Comparison of ENCODE assay signal across 31 mouse cellular contexts in genomic region chr2:124371363-124371762, GRCm38 (mm10).
DNase-seq lines count a peak whose midpoint lies in the region; ATAC-seq and TF ChIP-seq lines count a peak whose summit lies in the region.
"Had no signal": no experiment of that assay in that cellular context is flagged by ENCODE, and none has a peak within 500 bp of the region (broad histone marks: within the 10 kb centered on the region; RNA-seq: fewer than 3 reads in every experiment).

No protein-coding gene starts in this region.

- no peaks in the 10 kb centered on the region for H3K36me3 ChIP-seq in heart, embryonic 13.5 days
- no peaks in the 10 kb centered on the region for H3K36me3 ChIP-seq in kidney, adult 2 months (ENCODE audit: control insufficient read depth, insufficient read depth, low read length)
- no peaks in the 10 kb centered on the region for H3K36me3 ChIP-seq in kidney, embryonic 15.5 days
- no peaks in the 10 kb centered on the region for H3K36me3 ChIP-seq in lung, embryonic 14.5 days (ENCODE audit: insufficient read depth)
- H3K36me3 ChIP-seq: embryonic facial prominence, embryonic 13.5 days; forebrain, embryonic 10.5 days; forebrain, embryonic 15.5 days; hindbrain, embryonic 10.5 days; stomach, embryonic 15.5 days had no signal

- H3K27ac ChIP-seq in heart, embryonic 13.5 days (replicated peaks): peak overlapping the region; percentile 58
- no peak overlapping the region; the same call in 1 of the 2 replicates for H3K27ac ChIP-seq in kidney, adult 2 months (ENCODE audit: insufficient read depth, low read depth, low read length)
- H3K27ac ChIP-seq in kidney, embryonic 15.5 days: no peak overlapping the region
- H3K27ac ChIP-seq in lung, embryonic 14.5 days (ENCODE audit: low read depth): no peak overlapping the region
- H3K27ac ChIP-seq: embryonic facial prominence, embryonic 13.5 days; forebrain, embryonic 10.5 days; forebrain, embryonic 15.5 days; hindbrain, embryonic 10.5 days; liver, embryonic 14.5 days; stomach, embryonic 15.5 days had no signal

- no peak for TF ChIP-seq POLR2A in kidney, adult 2 months (IDR thresholded peaks at IDR 0.05; ENCODE audit: low read depth, low read length)

- whole genome bisulfite sequencing in heart, embryonic 13.5 days: 8% methylated on average over 2 of the region's 2 CpGs
- 43% methylated on average over 2 of the region's 2 CpGs for WGBS in kidney, adult 2 months
- WGBS in kidney, embryonic 15.5 days: 47% methylated on average over 2 of the region's 2 CpGs
- WGBS in lung, embryonic 14.5 days: 35% methylated on average over 2 of the region's 2 CpGs

- H3K4me2 ChIP-seq in heart, embryonic 13.5 days: no peak overlapping the region
- H3K4me2 ChIP-seq in kidney, embryonic 15.5 days: no peak overlapping the region
- H3K4me2 ChIP-seq in lung, embryonic 14.5 days: no peak overlapping the region
- H3K4me2 ChIP-seq: embryonic facial prominence, embryonic 13.5 days; forebrain, embryonic 15.5 days; midbrain, embryonic 11.5 days; stomach, embryonic 15.5 days had no signal

- no peak for DNase-seq in heart, adult 8-10 months (ENCODE audit: low spot score)
- DNase-seq in kidney, adult 2 months: peak; percentile 16
- DNase-seq in lung, embryonic 14.5 days: no peak
- DNase-seq in lung, postnatal 25 days (ENCODE audit: low spot score): no peak
- no peak for DNase-seq in gastrocnemius, postnatal 10 days
- DNase-seq: adrenal gland, adult 2 months; adrenal gland, postnatal 36 days; B cell, adult 2 months; cerebellum, adult 18-20 months; cerebellum, postnatal 10 days; gastrocnemius, postnatal 36 days; kidney, adult 9 months; layer of hippocampus, postnatal 36 days; left cerebral cortex, postnatal 4 days; liver; lung, adult 2 months; lung, postnatal 14 days; right cerebral cortex, postnatal 25 days; thymus, postnatal 14 days had no signal

- H3K9me3 ChIP-seq in heart, embryonic 13.5 days: no peaks in the 10 kb centered on the region
- no peaks in the 10 kb centered on the region for H3K9me3 ChIP-seq in kidney, embryonic 15.5 days (replicated peaks)
- H3K9me3 ChIP-seq in lung, embryonic 14.5 days (ENCODE audit: low read depth, low read length): no peaks in the 10 kb centered on the region
- H3K9me3 ChIP-seq: embryonic facial prominence, embryonic 13.5 days; forebrain, embryonic 10.5 days; forebrain, embryonic 15.5 days; hindbrain, embryonic 10.5 days; stomach, embryonic 15.5 days had no signal

- no peak for TF ChIP-seq CTCF in kidney, adult 2 months (conservative IDR thresholded peaks at IDR 0.05; ENCODE audit: insufficient read depth, insufficient read length, low read depth, low read length)
- TF ChIP-seq CTCF in lung, embryonic 14.5 days (IDR thresholded peaks at IDR 0.05; ENCODE audit: low read depth): no peak

- ATAC-seq in heart, embryonic 13.5 days (ENCODE audit: extremely low read depth, insufficient number of reproducible peaks, low FRiP score, low TSS enrichment): no peak; the same call in 1 of the 2 replicates
- no peak for ATAC-seq in kidney, embryonic 15.5 days (replicated peaks; ENCODE audit: low FRiP score)
- peak; percentile 14; the same call in 1 of the 2 replicates for ATAC-seq in lung, embryonic 14.5 days (ENCODE audit: insufficient read depth)
- ATAC-seq: activated CD4-positive, CD25-positive, alpha-beta regulatory T cell, adult 4 months; forebrain, embryonic 15.5 days; hindbrain, embryonic 16.5 days; midbrain, embryonic 16.5 days had no signal

- peaks cover 37% of the 10 kb centered on the region for H3K4me1 ChIP-seq in heart, embryonic 13.5 days
- H3K4me1 ChIP-seq in kidney, adult 2 months (ENCODE audit: control insufficient read depth, insufficient read depth, low read length): no peaks in the 10 kb centered on the region
- 0 out of 2 replicates have a peak, but pooled peaks cover 5% of the 10 kb centered on the region for H3K4me1 ChIP-seq in kidney, embryonic 15.5 days
- 0 out of 2 replicates have a peak, but pooled peaks cover 3% of the 10 kb centered on the region for H3K4me1 ChIP-seq in lung, embryonic 14.5 days (ENCODE audit: insufficient read depth)
- H3K4me1 ChIP-seq: hindbrain, embryonic 10.5 days had no signal

- H3K4me3 ChIP-seq in heart, embryonic 13.5 days: no peak overlapping the region
- no peak overlapping the region for H3K4me3 ChIP-seq in kidney, adult 2 months (ENCODE audit: insufficient read depth, low read depth, low read length)
- no peak overlapping the region for H3K4me3 ChIP-seq in kidney, embryonic 15.5 days (replicated peaks)
- H3K4me3 ChIP-seq in lung, embryonic 14.5 days (ENCODE audit: low read depth, low read length): no peak overlapping the region
- H3K4me3 ChIP-seq: embryonic facial prominence, embryonic 13.5 days; forebrain, embryonic 10.5 days; forebrain, embryonic 15.5 days; hindbrain, embryonic 10.5 days; stomach, embryonic 15.5 days had no signal

- no peak overlapping the region for H3K9ac ChIP-seq in heart, embryonic 13.5 days
- no peak overlapping the region for H3K9ac ChIP-seq in kidney, embryonic 15.5 days
- no peak overlapping the region for H3K9ac ChIP-seq in lung, embryonic 14.5 days
- H3K9ac ChIP-seq: embryonic facial prominence, embryonic 13.5 days; forebrain, embryonic 15.5 days; liver, embryonic 14.5 days; stomach, embryonic 15.5 days had no signal

- H3K27me3 ChIP-seq in heart, embryonic 13.5 days (replicated peaks): no peaks in the 10 kb centered on the region
- no peaks in the 10 kb centered on the region for H3K27me3 ChIP-seq in kidney, adult 2 months (replicated peaks; ENCODE audit: control insufficient read depth, insufficient read depth, low read length)
- no peaks in the 10 kb centered on the region for H3K27me3 ChIP-seq in kidney, embryonic 15.5 days
- H3K27me3 ChIP-seq in lung, embryonic 14.5 days (ENCODE audit: insufficient read depth, low read length): no peaks in the 10 kb centered on the region
- H3K27me3 ChIP-seq: embryonic facial prominence, embryonic 13.5 days; forebrain, embryonic 15.5 days; stomach, embryonic 15.5 days had no signal
